Mouse (Mus musculus) neural tube, embryonic 13.5 days (tissue): ENCODE data around the gene Cyp2w1. TPM values are rescaled to one million over a fixed set of nuclear protein-coding genes. Genes with fewer than 3 reads are reported as not detected.

Experiments used
- ATAC-seq: fragments of 200-750 bp; cut with Nextera tagmentation; 2 replicates; pipeline ENCODE4 v1.8.0; 2017; ENCODE audit warnings: low read depth, mild to moderate bottlenecking, moderate TSS enrichment, moderate library complexity
- H3K27ac ChIP-seq: fragments of 300-500 bp; sonication (generic); replicated peaks from 2 replicates; pipeline ENCODE4 v1.5.1; 2015; ENCODE audit warnings: moderate library complexity, mild to moderate bottlenecking, inconsistent platforms
- H3K27me3 ChIP-seq: fragments of 300-500 bp; sonication (generic); 2 replicates; pipeline ENCODE4 v1.6.1; 2015; ENCODE audit warnings: mild to moderate bottlenecking, inconsistent platforms
- H3K36me3 ChIP-seq: fragments of 300-500 bp; sonication (generic); 2 replicates; pipeline ENCODE4 v1.6.1; 2015; ENCODE audit warnings: mild to moderate bottlenecking, inconsistent platforms
- H3K4me1 ChIP-seq: fragments of 300-500 bp; sonication (generic); replicated peaks from 2 replicates; pipeline ENCODE4 v1.6.1; 2015; ENCODE audit warnings: inconsistent platforms
- H3K4me2 ChIP-seq: fragments of 300-500 bp; sonication (generic); 2 replicates; pipeline ENCODE4 v1.6.1; 2015; ENCODE audit warnings: inconsistent platforms, mild to moderate bottlenecking, moderate library complexity
- H3K4me3 ChIP-seq: fragments of 300-500 bp; sonication (generic); 2 replicates; pipeline ENCODE4 v1.5.1; 2015; ENCODE audit warnings: mild to moderate bottlenecking, inconsistent platforms
- H3K9ac ChIP-seq: fragments of 300-500 bp; sonication (generic); 2 replicates; pipeline ENCODE4 v1.6.1; 2015; ENCODE audit warnings: moderate library complexity, mild to moderate bottlenecking, inconsistent platforms
- H3K9me3 ChIP-seq: fragments of 300-500 bp; sonication (generic); 2 replicates; pipeline ENCODE4 v1.6.1; 2016; ENCODE audit warnings: inconsistent platforms
- WGBS: fragments of 180-500 bp; shearing (Covaris S2); methylation state at CpG from one replicate; pipeline ENCODE4 v1.1.7; 2015; 5-methylcytosine and 5-hydroxymethylcytosine counted together
- polyA plus RNA-seq: library from polyadenylated mRNA; unstranded; fragments of >200 nt; fragmentation: Nextera tagmentation; extraction: Ambion mirVana; gene quantifications from 2 replicates; pipeline ENCODE4 v1.2.1, GENCODE M21; 2015

Cyp2w1 gene
- polyA plus RNA-seq, 1 experiment from 2014 or later = not detected

DNA sequence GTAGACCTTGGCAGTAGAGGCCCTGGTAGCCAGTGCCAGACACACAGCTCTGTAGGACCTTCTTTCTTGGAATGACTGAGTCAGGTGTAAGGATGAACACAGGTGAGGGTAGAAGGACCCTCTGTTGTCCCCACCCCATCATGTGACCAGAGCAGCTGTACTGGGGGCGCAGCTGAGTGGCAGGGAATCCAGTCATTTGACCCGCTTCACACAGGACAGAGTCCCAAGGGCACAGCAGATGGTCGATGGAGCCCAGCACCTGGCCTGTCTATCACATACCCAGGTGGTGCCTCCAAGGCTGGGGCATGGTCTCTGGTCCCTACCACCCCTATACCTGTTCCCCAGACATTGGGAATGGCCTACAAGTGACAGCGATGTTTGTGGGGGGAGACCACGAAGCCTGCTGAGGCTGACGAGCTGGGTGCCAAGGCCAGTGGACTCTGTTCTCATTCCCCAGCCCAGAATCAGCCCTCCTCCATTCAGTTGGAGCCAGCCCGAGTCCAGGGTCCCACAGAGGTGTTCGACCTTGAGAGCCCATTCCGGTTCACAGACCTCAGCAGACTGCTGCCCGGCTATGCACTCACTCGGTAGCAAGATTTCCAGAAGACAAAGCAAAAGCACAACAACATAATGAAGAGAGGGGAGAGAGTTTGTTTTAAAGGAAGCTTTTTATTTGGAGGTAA lies 16.4 kb downstream of the Cyp2w1 start:
- H3K4me1 ChIP-seq = peaks cover 43% of the 10 kb centered on the region
- no peak for ATAC-seq
- no peak overlapping the region for H3K27ac ChIP-seq
- H3K4me3 ChIP-seq = no peak overlapping the region
- H3K9me3 ChIP-seq = no peaks in the 10 kb centered on the region
- H3K36me3 ChIP-seq = no peaks in the 10 kb centered on the region
- H3K4me2 ChIP-seq = no peak overlapping the region
- no peaks in the 10 kb centered on the region for H3K27me3 ChIP-seq
- WGBS = 88% methylated on average over 11 of the region's 11 CpGs
- H3K9ac ChIP-seq = no peak overlapping the region

DNA sequence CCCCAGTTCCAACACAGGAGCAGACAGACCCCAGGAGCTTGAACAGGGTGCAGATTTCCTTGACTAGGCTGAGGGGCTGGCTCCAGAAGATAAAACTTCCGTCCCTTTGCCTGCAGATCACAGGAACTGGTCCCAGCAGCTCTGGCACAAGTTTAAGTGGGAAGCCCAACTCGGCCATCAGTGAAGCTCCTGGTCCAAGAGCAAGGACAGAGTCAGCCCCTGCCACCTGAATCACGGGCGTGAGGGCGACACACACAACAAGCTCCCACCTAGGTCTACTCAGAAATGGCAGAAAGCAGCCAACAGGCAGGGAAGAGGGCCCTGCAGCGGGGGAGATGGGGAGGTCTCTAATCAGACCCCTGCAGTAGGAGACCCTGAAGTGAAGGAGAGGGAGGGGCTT lies 17.9 kb downstream of the Cyp2w1 start:
- H3K4me3 ChIP-seq = no peak overlapping the region
- H3K4me2 ChIP-seq = no peak overlapping the region
- H3K4me1 ChIP-seq = peaks cover 31% of the 10 kb centered on the region
- 0 out of 2 replicates have a peak overlapping the region, but pooled peaks have one; percentile 93 for H3K9ac ChIP-seq
- H3K9me3 ChIP-seq = no peaks in the 10 kb centered on the region
- 93% methylated on average over 6 of the region's 6 CpGs for WGBS
- no peak for ATAC-seq
- H3K27me3 ChIP-seq = no peaks in the 10 kb centered on the region
- no peak overlapping the region for H3K27ac ChIP-seq
- no peaks in the 10 kb centered on the region for H3K36me3 ChIP-seq

DNA sequence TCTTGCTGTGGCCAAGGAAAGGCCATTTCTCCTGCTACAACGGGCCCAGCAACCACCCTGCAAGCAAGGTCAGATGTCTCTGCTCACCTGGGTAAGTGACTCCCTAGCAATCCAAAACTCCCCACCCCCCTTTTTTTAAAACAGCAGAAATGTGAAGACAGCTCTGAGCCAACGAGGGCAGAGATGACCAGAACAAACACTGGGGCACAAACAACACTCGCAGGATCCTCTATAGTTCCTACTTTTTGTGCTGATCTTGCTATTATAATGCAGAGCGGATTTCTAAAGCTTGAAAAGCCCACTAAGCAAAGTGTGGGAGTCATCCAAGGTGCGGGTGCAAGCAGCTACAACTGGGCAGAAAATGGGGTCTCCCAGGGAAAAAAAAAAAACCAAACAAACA lies 18.7 kb downstream of the Cyp2w1 start:
- ATAC-seq = no peak
- peaks cover 30% of the 10 kb centered on the region for H3K4me1 ChIP-seq
- H3K4me3 ChIP-seq = peak overlapping the region; percentile 71
- no peaks in the 10 kb centered on the region for H3K36me3 ChIP-seq
- H3K27ac ChIP-seq = peak overlapping the region; percentile 87; the same call in 1 of the 2 replicates
- 60% methylated on average over 5 of the region's 5 CpGs for WGBS
- no peaks in the 10 kb centered on the region for H3K27me3 ChIP-seq
- no peaks in the 10 kb centered on the region for H3K9me3 ChIP-seq
- H3K9ac ChIP-seq = peak overlapping the region; percentile 93
- H3K4me2 ChIP-seq = peak overlapping the region; percentile 80

DNA sequence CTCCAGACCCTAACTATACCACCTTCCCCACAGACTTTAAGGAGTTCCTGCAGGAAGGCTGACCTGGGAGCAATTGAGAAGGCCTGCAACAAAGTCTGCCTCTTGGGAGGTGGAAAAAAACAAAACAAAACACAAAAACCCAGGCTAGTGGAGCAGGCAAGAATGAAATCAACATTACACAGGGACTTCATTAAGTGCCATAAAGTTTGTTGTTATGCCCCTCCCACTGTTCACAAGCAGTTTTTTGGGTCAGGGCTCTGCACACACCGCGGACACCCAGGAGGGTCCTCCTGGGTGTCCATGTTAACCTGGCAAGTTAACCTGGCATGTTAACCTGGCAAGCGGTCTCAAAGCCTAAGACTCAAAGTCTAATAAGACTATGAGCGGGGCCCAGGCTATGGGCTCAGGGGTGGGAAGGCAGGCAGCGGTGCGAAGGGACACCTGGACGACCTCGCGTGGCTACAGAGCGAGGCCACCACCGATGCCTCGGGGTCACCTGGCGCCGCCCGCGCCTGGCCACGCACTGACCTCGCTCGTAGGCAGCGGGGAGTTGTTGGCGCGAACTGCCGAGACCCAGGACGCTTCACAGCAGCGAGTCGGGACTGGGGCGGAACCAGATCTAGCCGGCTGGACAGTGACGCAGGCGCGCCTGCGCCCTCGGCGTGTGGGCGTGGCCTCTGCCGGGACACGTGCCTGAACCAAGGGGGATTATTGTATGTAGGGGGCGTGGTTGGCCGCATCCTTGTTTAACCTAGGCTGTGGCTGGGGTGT lies 19.4 kb downstream of the Cyp2w1 start:
- Histone ChIP-seq H3K27me3 (no peaks in the 10 kb centered on the region), H3K9me3 (no peaks in the 10 kb centered on the region), H3K4me2 (peak overlapping the region; percentile 80), H3K36me3 (no peaks in the 10 kb centered on the region), H3K9ac (peak overlapping the region; percentile 93), H3K4me1 (peaks cover 30% of the 10 kb centered on the region), H3K27ac (peak overlapping the region; percentile 87), H3K4me3 (peak overlapping the region; percentile 71)
- WGBS = 2% methylated on average over 39 of the region's 39 CpGs
- ATAC-seq = peak; percentile 95

DNA sequence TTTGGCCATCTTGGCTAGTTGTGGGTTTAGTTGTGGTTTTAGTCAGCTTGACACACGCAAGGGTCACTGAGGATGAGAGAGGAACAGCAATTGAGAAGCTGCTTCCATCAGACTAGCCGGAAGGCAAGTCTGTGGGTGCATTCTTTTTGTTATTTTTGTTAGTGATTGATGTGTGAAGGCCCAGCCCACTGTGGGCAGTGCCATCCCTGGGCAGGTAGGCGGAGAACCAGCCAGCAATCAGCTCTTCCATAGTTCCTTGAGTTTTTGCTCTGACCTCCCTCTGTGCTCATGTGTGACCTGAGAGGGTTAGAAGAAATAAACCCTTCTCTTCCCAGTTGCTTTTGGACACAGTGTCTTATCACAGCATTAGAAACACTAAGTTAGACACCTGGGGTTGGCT lies 20.7 kb downstream of the Cyp2w1 start:
- H3K36me3 ChIP-seq = no peaks in the 10 kb centered on the region
- peaks cover 39% of the 10 kb centered on the region for H3K4me1 ChIP-seq
- no peaks in the 10 kb centered on the region for H3K27me3 ChIP-seq
- ATAC-seq = no peak
- no peaks in the 10 kb centered on the region for H3K9me3 ChIP-seq
- no peak overlapping the region for H3K27ac ChIP-seq
- 81% methylated on average over 3 of the region's 3 CpGs for WGBS
- no peak overlapping the region; the same call in 1 of the 2 replicates for H3K9ac ChIP-seq
- H3K4me3 ChIP-seq = no peak overlapping the region
- no peak overlapping the region for H3K4me2 ChIP-seq

DNA sequence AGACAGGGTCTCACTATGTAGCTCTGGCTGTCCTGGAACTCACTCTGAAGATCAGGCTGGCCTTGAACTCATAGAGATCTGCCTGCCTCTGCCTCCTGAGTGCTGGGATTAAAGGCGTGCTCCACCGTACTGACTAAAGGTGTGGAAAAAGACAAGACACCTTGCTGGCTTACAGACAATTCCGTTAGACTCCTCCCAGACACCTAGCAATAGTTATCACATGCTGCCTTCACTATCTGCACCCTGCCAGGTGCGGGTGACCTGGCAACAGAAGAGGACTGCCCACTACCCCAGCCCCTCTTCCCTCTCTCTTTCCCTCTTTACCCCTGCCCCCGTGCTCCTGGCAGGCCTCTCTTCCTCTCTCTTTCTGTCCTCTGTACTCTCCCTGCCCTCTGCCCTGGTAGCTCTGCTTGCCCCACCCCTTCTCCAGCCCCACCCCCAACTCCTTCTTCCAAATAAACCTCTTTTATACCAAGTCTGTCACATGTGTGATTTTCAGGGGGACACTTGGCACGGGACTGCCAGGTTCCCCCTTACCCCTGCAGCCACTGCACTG lies 21.6 kb downstream of the Cyp2w1 start:
- H3K9me3 ChIP-seq = no peaks in the 10 kb centered on the region
- no peak overlapping the region for H3K9ac ChIP-seq
- 82% methylated on average over 6 of the region's 6 CpGs for WGBS
- H3K4me3 ChIP-seq = no peak overlapping the region
- H3K4me2 ChIP-seq = no peak overlapping the region
- ATAC-seq = no peak
- peaks cover 48% of the 10 kb centered on the region for H3K4me1 ChIP-seq
- no peak overlapping the region for H3K27ac ChIP-seq
- no peaks in the 10 kb centered on the region for H3K27me3 ChIP-seq
- H3K36me3 ChIP-seq = no peaks in the 10 kb centered on the region

DNA sequence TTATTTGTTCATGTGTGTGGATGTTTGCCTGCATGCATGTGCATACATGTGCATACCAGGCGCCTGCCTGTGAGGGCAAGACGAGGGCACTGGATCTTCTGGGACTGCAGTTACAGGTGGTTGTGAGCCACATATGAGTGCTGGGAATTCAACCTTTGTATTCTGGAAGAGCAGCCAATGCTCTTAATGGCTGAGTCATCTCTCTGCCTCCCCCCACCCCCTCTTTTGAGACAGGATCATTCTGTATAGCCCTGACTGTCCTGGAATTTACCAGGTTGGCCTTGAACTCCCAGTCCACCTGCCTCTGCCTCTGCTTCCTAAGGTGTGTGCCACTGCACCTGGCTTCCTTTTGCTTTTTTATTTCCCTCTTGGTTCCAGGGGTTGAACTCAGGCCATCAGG lies 22.4 kb downstream of the Cyp2w1 start:
- 74% methylated on average over 2 of the region's 2 CpGs for WGBS
- Histone ChIP-seq H3K27me3 (no peaks in the 10 kb centered on the region), H3K4me1 (peaks cover 55% of the 10 kb centered on the region), H3K36me3 (no peaks in the 10 kb centered on the region), H3K4me3 (no peak overlapping the region), H3K27ac (no peak overlapping the region), H3K4me2 (no peak overlapping the region), H3K9me3 (no peaks in the 10 kb centered on the region), H3K9ac (no peak overlapping the region)
- no peak for ATAC-seq

DNA sequence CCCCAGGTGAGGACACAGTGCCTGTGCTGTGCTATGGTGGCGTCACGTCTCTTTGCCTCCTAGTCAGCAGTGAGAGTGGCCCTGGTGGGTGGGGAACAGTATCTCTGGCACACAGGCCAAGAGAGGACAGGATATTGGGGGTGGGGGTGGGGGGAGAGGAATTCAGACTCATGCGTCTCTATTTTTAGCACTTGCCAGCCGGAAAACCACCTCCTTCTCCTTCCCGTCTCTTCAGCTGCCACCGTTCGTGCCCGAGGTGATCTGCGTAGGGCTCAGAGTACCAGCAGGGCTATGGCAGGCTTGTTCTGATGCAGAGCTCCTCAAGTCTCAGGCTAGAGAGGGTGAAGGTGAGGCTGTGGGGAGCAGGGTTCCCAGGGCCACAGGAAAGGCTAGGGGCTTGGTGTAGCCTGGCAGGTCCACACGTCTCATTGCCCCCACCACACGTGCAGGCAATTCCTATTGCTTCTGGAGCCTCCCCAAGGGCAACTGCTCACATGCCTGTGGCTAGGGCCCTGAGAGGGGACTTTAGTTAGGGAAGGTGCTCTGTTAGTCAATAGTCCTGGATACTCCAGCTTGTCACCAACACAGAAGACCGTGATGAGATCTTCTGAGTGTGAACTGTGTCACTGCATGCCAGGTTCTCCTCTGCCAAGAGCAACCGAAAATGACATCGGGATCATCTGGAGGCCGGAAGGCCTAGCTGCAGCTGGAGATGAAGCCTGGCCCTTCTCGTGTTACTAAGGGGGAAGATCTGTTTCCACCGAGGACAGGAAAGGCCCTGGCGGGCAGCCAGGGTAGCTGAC lies 25.3 kb downstream of the Cyp2w1 start, which contains the start of gene Gpr146:
Gene Gpr146 (plus strand): TSS at position 230 of the 803 bp plus-strand sequence.
- 80% methylated on average over 18 of the region's 18 CpGs for WGBS
- peaks cover 52% of the 10 kb centered on the region for H3K4me1 ChIP-seq
- no peak within 1 kb of the TSS for H3K4me2 ChIP-seq
- no peaks in the 10 kb centered on the region for H3K27me3 ChIP-seq
- H3K27ac ChIP-seq = peak within 1 kb of the TSS; percentile 67
- H3K36me3 ChIP-seq = no peaks in the 10 kb centered on the region
- no peak for ATAC-seq
- no peak within 1 kb of the TSS for H3K9ac ChIP-seq
- no peak within 1 kb of the TSS for H3K4me3 ChIP-seq
- H3K9me3 ChIP-seq = no peaks in the 10 kb centered on the region

DNA sequence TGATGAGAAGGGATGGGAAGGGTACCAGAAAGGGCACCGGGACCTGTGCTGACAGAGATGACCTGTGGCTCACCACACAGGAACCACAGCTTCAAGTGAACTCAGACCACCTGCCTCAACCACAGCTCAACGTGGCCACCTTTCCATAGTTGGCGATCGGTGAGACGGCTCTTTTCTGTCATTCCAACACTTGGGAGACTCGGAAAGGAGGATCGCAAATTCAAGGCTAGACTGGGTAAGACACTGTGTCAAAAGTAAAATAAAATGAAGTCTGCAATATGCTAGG lies 25.8 kb downstream of the Cyp2w1 start:
- Histone ChIP-seq H3K4me3 (no peak overlapping the region), H3K27me3 (no peaks in the 10 kb centered on the region), H3K4me1 (peaks cover 52% of the 10 kb centered on the region), H3K36me3 (no peaks in the 10 kb centered on the region), H3K27ac (no peak overlapping the region), H3K9me3 (no peaks in the 10 kb centered on the region), H3K9ac (no peak overlapping the region), H3K4me2 (no peak overlapping the region)
- WGBS = 91% methylated on average over 7 of the region's 7 CpGs
- ATAC-seq = no peak

DNA sequence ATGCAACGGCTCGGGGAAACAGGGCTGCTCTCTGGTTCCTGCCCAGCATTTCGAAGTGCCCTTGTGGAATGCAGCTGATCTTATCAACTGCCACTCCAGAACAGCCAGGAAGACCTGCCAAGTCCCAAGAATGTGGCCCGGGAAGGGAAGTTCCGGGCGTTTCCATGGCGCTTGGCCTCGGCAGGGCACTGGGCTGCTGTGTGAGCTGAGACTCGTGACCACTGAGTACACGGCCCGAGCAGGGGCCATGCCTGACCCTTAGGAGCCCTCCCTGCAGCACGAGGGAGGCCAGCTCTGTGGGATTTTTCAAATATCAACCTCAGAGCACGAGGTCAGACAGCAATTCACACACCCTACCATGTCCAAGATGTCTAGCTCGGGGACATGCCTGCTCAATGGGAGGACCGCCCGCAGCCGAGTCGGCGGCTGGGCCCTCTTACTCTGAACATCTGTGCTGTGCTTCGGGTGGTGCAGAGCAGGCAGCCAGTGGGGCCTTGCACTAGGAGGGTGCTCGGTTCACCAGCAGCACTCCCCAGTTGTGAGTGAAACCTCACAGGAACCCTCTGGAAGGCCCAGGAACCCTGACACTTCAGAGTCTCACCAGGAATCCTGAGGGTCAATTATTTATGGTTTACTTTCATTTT lies 26.7 kb downstream of the Cyp2w1 start:
- Histone ChIP-seq H3K4me3 (no peak overlapping the region), H3K4me1 (peaks cover 52% of the 10 kb centered on the region), H3K9me3 (no peaks in the 10 kb centered on the region), H3K27ac (peak overlapping the region; percentile 53), H3K4me2 (no peak overlapping the region), H3K36me3 (no peaks in the 10 kb centered on the region), H3K9ac (no peak overlapping the region), H3K27me3 (no peaks in the 10 kb centered on the region)
- ATAC-seq = no peak
- WGBS = 59% methylated on average over 21 of the region's 21 CpGs

DNA sequence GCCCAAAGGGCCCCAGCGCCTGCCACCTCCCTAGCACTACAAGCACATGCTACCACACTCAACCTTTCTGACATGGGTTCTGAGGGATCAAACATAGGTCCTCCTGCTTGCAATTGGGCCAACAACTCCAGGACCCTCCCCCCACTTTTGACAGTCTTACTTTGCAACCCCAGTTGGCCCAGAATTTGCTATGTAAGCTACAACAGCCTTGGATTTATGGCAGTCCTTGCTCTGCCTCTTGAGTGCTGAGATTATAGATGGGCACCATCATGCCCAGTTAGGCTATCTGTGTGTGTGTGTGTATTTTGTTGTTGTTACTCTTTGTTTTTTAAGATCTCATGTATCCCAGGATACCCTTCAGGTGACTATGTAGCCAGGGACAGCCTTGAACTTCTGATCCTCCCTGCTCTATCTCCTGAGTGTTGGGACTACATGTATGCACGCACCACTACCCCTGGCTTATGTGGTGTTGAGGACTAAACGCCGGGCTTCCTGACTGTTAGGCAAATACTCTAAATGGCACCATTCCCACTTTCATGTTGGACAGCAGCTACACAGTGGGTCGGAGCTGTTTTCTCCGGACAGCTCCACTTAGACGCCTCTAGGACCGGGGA lies 27.5 kb downstream of the Cyp2w1 start:
- no peak; the same call in 1 of the 2 replicates for ATAC-seq
- Histone ChIP-seq H3K27ac (peak overlapping the region; percentile 30), H3K36me3 (no peaks in the 10 kb centered on the region), H3K9ac (peak overlapping the region; percentile 80), H3K9me3 (no peaks in the 10 kb centered on the region), H3K4me3 (peak overlapping the region; percentile 62), H3K27me3 (no peaks in the 10 kb centered on the region), H3K4me1 (peaks cover 52% of the 10 kb centered on the region), H3K4me2 (peak overlapping the region; percentile 81)
- 22% methylated on average over 8 of the region's 8 CpGs for WGBS
